Mouse (Mus musculus) megakaryocyte, embryonic 14.5 days (primary cell): Measurements from ENCODE around the gene Tigd4.

ENCODE experiments used
- FLI1 ChIP-seq: IDR thresholded peaks from 2 replicates; pipeline ENCODE4 v1.6.1; 2012; ENCODE audit warnings: low read length, inconsistent platforms, mixed read lengths
- GATA1 ChIP-seq: IDR thresholded peaks from 3 replicates; pipeline ENCODE4 v1.6.1; 2012; ENCODE audit warnings: mixed read lengths, low read length, inconsistent platforms, borderline replicate concordance

DNA sequence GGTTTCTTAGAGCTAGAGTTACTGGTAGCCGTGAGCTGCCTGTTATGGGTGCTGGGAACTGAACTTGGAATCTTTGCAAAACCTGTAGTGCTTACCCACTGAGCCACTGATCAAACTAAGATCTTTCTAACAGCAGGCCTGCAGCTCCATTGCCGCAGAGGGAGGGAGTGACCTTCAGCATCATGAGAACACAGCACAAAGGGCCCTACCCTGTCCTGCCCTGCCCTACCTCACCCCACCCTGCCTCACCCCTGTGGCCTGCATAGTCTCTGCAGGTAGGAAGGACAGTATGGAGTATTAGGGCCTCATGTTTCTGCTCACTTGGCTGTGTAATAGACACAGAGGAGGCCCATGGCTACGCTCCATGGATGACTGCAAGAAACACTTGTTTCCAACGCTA is 45.5 kb downstream of the Tigd4 start:
- TF ChIP-seq GATA1 (no peak), FLI1 (no peak)
